Mouse (Mus musculus): ENCODE data around the gene Rara. TPM values are rescaled to one million over a fixed set of nuclear protein-coding genes. Genes with fewer than 3 reads are reported as not detected.

The Rara gene
- polyA plus RNA-seq, 1 experiment from 2014 or later = 43.2 TPM

DNA sequence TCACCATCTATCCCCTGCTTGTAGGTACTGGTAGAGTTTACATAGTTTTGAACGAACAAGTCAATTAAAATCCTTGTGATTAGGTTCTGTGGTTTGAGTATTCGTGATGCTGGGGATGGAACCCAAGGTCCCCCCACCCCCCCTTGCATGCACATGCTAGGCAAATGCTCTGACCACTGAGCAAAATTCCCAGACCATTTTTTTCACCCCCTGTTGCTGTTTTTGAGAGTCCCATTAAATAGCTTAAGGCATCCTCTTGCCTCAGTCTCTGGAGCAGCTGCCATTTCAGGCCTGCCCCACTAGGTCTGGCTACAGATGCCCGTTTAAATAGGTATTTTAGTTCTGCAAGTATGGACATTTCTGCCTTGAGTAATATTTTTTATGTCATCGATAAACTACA, 95.5 kb downstream of the Rara start:
- H3K27ac ChIP-seq (ENCODE audit: low read depth) = peak overlapping the region; percentile 86
- no peak for TF ChIP-seq CTCF (IDR thresholded peaks at IDR 0.05; ENCODE audit: low read depth)
- no peak for DNase-seq

DNA sequence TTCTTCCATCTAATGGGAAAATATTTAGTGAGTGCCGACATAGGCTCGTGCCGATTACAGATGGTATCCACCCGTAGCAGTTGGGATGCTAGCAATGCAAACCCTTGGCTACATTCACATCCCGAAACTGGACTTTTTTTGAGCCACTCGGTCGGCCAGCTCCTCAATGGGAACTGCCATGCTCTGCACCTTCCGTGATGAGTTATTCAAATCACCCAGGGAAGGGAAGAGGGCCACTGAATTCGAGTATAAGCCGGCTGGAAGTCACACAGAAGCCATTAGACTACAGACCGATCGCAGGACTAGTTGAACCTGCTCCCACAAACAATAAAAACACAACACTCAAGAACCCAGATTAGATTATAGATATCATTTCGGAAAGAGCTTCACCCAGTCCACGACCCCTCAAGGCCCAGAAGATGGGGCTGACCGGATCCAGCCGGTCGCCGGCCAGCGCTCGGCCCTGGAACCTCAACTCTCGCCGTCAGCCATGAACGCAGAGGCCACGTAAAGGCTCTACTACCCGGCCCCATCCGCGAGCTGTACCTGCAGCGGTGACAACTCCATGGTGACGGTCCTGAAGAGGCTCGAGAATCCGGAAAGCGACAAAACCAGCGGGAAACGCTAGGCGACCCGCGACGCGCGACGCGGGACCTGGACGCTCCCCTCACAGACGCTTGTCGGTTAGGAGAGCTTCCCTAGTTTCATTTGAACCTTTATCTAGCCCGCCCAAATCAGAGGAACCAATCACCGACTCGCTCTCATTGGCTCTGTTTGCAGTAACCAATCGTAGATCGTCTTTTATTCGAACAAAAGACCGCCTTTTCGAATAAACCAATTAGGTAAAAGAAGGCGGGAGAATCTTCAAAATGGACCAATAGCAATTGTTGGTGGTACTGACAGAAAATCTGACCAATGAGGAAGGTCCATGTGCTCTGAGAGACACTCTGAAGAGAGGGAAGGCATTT, 96.2 kb downstream of the Rara start, which contains the start of gene Top2a:
TSS of gene Top2a (minus strand) at position 690 of the 968 bp plus-strand sequence.
- Histone ChIP-seq H3K4me3 (ENCODE audit: low read depth, low read length) (peak within 1 kb of the TSS; percentile 83), H3K9ac (peak within 1 kb of the TSS; percentile 93), H3K4me1 (ENCODE audit: insufficient read depth) (peaks cover 5% of the 10 kb centered on the region; the same call in 1 of the 2 replicates), H3K27me3 (ENCODE audit: insufficient read depth, low read length) (no peaks in the 10 kb centered on the region), H3K27ac (ENCODE audit: low read depth) (peak within 1 kb of the TSS; percentile 86), H3K36me3 (ENCODE audit: insufficient read depth) (peaks cover 39% of the 10 kb centered on the region), H3K9me3 (ENCODE audit: low read depth, low read length) (no peaks in the 10 kb centered on the region), H3K4me2 (peak within 1 kb of the TSS; percentile 83)
- under 1% methylated on average over 54 of the region's 54 CpGs for WGBS
- no peak for TF ChIP-seq CTCF (IDR thresholded peaks at IDR 0.05; ENCODE audit: low read depth)
- ATAC-seq (ENCODE audit: insufficient read depth) (peak; percentile 94), DNase-seq (peak; percentile 100)

More for the DNA sequence above, 95.5 kb downstream of the Rara start:
- Histone ChIP-seq H3K9ac (peak overlapping the region; percentile 93), H3K36me3 (ENCODE audit: insufficient read depth) (peaks cover 46% of the 10 kb centered on the region), H3K4me2 (peak overlapping the region; percentile 83), H3K9me3 (ENCODE audit: low read depth, low read length) (no peaks in the 10 kb centered on the region), H3K4me1 (ENCODE audit: insufficient read depth) (peaks cover 5% of the 10 kb centered on the region; the same call in 1 of the 2 replicates), H3K4me3 (ENCODE audit: low read depth, low read length) (peak overlapping the region; percentile 83), H3K27me3 (ENCODE audit: insufficient read depth, low read length) (no peaks in the 10 kb centered on the region)
- 5% methylated on average over 4 of the region's 4 CpGs for WGBS
- ATAC-seq (ENCODE audit: insufficient read depth) = no peak

Other genes starting within 250 kb of the Rara start
- 152 and 169 TPM in 2 replicates for gene Psmd3, start 245.3 kb upstream of the Rara start, polyA plus RNA-seq (2014; fragmentation: Nextera tagmentation; extraction: Ambion mirVana)
- not detected in 2 replicates for gene Csf3, start 226.6 kb upstream of the Rara start, polyA plus RNA-seq (2014; fragmentation: Nextera tagmentation; extraction: Ambion mirVana)
- 53.0 and 53.5 TPM in 2 replicates for gene Med24, start 198.4 kb upstream of the Rara start, polyA plus RNA-seq (2014; fragmentation: Nextera tagmentation; extraction: Ambion mirVana)
- 46.8 and 47.1 TPM in 2 replicates for gene Thra, start 187.2 kb upstream of the Rara start, polyA plus RNA-seq (2014; fragmentation: Nextera tagmentation; extraction: Ambion mirVana)
- 1.4 and 1.7 TPM in 2 replicates for gene Nr1d1, start 152.5 kb upstream of the Rara start, polyA plus RNA-seq (2014; fragmentation: Nextera tagmentation; extraction: Ambion mirVana)
- 16.2 and 16.3 TPM in 2 replicates for gene Msl1, start 132.3 kb upstream of the Rara start, polyA plus RNA-seq (2014; fragmentation: Nextera tagmentation; extraction: Ambion mirVana)
- 41.0 and 42.8 TPM in 2 replicates for gene Casc3, start 122.9 kb upstream of the Rara start, polyA plus RNA-seq (2014; fragmentation: Nextera tagmentation; extraction: Ambion mirVana)
- 1.5 and 2.1 TPM in 2 replicates for gene Rapgefl1, start 91.0 kb upstream of the Rara start, polyA plus RNA-seq (2014; fragmentation: Nextera tagmentation; extraction: Ambion mirVana)
- gene Wipf2, start 64.2 kb upstream of the Rara start, polyA plus RNA-seq (2014; fragmentation: Nextera tagmentation; extraction: Ambion mirVana) = 4.7 and 5.7 TPM in 2 replicates
- gene Cdc6, start 20.0 kb upstream of the Rara start, polyA plus RNA-seq (2014; fragmentation: Nextera tagmentation; extraction: Ambion mirVana) = 47.0 and 48.1 TPM in 2 replicates
- gene Gjd3, start 55.2 kb downstream of the Rara start, polyA plus RNA-seq (2014; fragmentation: Nextera tagmentation; extraction: Ambion mirVana) = 0.31 TPM in 1 of 2 replicates, not detected in the other
- gene Top2a, start 96.4 kb downstream of the Rara start, polyA plus RNA-seq (2014; fragmentation: Nextera tagmentation; extraction: Ambion mirVana) = 349 and 364 TPM in 2 replicates
- 404 and 412 TPM in 2 replicates for gene Igfbp4, start 113.4 kb downstream of the Rara start, polyA plus RNA-seq (2014; fragmentation: Nextera tagmentation; extraction: Ambion mirVana)
- gene Tns4, start 161.5 kb downstream of the Rara start, polyA plus RNA-seq (2014; fragmentation: Nextera tagmentation; extraction: Ambion mirVana) = 0.39 and 0.47 TPM in 2 replicates
- 0.30 and 0.45 TPM in 2 replicates for gene Ccr7, start 227.3 kb downstream of the Rara start, polyA plus RNA-seq (2014; fragmentation: Nextera tagmentation; extraction: Ambion mirVana)

All from lung, embryonic 14.5 days (tissue).